Mouse (Mus musculus) heart, adult 2 months (tissue): ENCODE measurements around the gene Rpl37. TPM values are rescaled to one million over a fixed set of nuclear protein-coding genes. Genes with fewer than 3 reads are reported as not detected.

ENCODE experiments used
- DNase-seq, 2 experiments: peaks; one replicate each; pipeline ENCODE4 v3.0.0; 2021
- H3K27ac ChIP-seq: fragments of 200-600 bp; 2 replicates; pipeline ENCODE4 v1.8.1; 2022
- H3K27me3 ChIP-seq: fragments of 200-500 bp; 2 replicates; pipeline ENCODE4 v1.6.1; 2012; ENCODE audit warnings: mild to moderate bottlenecking, low read length, inconsistent platforms, mixed read lengths; ENCODE audit not compliant: control insufficient read depth, insufficient read depth
- H3K36me3 ChIP-seq: fragments of 200-500 bp; 2 replicates; pipeline ENCODE4 v1.6.1; 2012; ENCODE audit warnings: low read length, inconsistent platforms; ENCODE audit not compliant: control insufficient read depth, insufficient read depth
- H3K4me1 ChIP-seq: fragments of 200-500 bp; 2 replicates; pipeline ENCODE4 v1.6.1; 2011; ENCODE audit warnings: low read length; ENCODE audit not compliant: control insufficient read depth, insufficient read depth
- H3K4me3 ChIP-seq: fragments of 200-600 bp; 2 replicates; pipeline ENCODE4 v1.8.1; 2022
- H3K79me2 ChIP-seq: fragments of 200-500 bp; replicated peaks from 2 replicates; pipeline ENCODE4 v1.6.1; 2012; ENCODE audit warnings: mild to moderate bottlenecking, inconsistent platforms, low read length, moderate library complexity, mixed read lengths; ENCODE audit not compliant: control insufficient read depth, insufficient read depth
- H3K9ac ChIP-seq: fragments of 200-500 bp; 2 replicates; pipeline ENCODE4 v1.6.1; 2012; ENCODE audit warnings: low read depth, mild to moderate bottlenecking, control low read depth, inconsistent platforms, low read length, mixed read lengths
- CTCF ChIP-seq: fragments of 200-600 bp; IDR thresholded peaks from 2 replicates; pipeline ENCODE4 v1.8.1; 2022; ENCODE audit warnings: antibody characterized with exemption, mild to moderate bottlenecking, moderate library complexity
- EP300 ChIP-seq: fragments of 200-500 bp; IDR thresholded peaks from 2 replicates; pipeline ENCODE4 v1.6.1; 2011; ENCODE audit warnings: low read depth, low read length, control low read depth; ENCODE audit not compliant: insufficient read depth
- POLR2A ChIP-seq: fragments of 200-500 bp; IDR thresholded peaks from 2 replicates; pipeline ENCODE4 v1.6.1; 2011; ENCODE audit warnings: mild to moderate bottlenecking, low read depth, low read length, control low read depth; ENCODE audit not compliant: insufficient read depth
- WGBS: fragments of 180-500 bp; shearing (Covaris S2); methylation state at CpG from one replicate; pipeline ENCODE4 v1.1.7; 2018; 5-methylcytosine and 5-hydroxymethylcytosine counted together
- intact Hi-C: fragments of 180-260 bp; cut with DNase I; formaldehyde crosslinking; loops from one replicate; pipeline ENCODE4 v1.15.1; 2025
- polyA plus RNA-seq: library from polyadenylated mRNA; depleted of rRNA; stranded (reverse); fragments of >200 nt; gene quantifications from 2 replicates; pipeline ENCODE4 v1.2.3, GENCODE M21; 2012; rRNA removed
- total RNA-seq, 2 experiments: library from RNA; stranded (reverse); gene quantifications; 2 replicates each; pipeline ENCODE4 v1.2.3; 2021

Rpl37 gene
- total and polyA plus RNA-seq, 3 experiments, result 186 to 405 (median 228) TPM

DNA sequence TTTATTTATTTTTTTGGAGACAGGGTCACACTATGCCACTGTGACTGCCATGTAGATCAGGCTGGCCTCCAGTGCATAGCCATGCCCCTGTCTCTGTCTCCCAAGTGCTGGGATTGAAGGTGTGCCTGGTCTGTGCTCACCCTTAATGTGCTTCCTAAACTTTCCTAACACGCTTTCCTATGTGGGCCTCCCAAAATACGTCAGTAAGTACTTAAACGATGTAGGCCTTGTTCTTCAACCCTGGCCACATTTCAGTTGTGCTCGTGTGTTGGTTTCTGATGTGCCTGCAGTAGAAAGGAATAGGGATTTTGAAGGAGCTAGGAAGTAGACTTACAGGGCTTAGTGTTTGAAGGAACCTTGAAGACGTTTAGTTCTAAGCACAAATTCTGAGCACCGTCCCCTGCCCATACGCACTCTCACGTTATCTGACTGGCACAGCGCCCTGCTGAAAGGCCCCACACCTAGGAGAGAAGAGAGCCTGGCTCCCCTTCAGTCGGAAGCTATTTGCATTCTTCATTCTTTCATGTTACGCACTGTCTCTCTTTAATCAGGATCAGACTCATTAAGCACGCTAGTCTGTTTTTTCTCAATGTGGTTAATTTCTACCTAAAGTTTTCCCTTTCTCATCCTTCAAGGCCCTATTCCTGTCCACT lies 48.8 kb downstream of the Rpl37 start:
- Histone ChIP-seq H3K27me3 (no peaks in the 10 kb centered on the region), H3K27ac (no peak overlapping the region), H3K4me3 (no peak overlapping the region), H3K9ac (no peak overlapping the region), H3K79me2 (no peaks in the 10 kb centered on the region), H3K36me3 (no peaks in the 10 kb centered on the region), H3K4me1 (no peaks in the 10 kb centered on the region)
- whole genome bisulfite sequencing, result 77% methylated on average over 12 of the region's 12 CpGs
- intact Hi-C loops, result no loop called here
- TF ChIP-seq EP300 (no peak), CTCF (no peak), POLR2A (no peak)
- no peak for DNase-seq

Other genes starting within 250 kb of the Rpl37 start
- gene Mroh2b, start 217.9 kb upstream of the Rpl37 start, total RNA-seq, result not detected
- 0.14 and 0.26 TPM in 2 replicates for gene Mroh2b, start 217.9 kb upstream of the Rpl37 start, polyA plus RNA-seq
- gene C7, start 52.9 kb upstream of the Rpl37 start, total RNA-seq, result 1 to 10 TPM; 1.8 to 5.7 TPM
- gene C7, start 52.9 kb upstream of the Rpl37 start, polyA plus RNA-seq, result 1.6 and 4.1 TPM in 2 replicates
- 1 to 10 TPM; 6.5 to 8.3 TPM for gene Card6, start 8.1 kb upstream of the Rpl37 start, total RNA-seq
- gene Card6, start 8.1 kb upstream of the Rpl37 start, polyA plus RNA-seq, result 2.4 and 2.9 TPM in 2 replicates
- 10 to 100 TPM; 12.6 to 13.9 TPM for gene Prkaa1, start 27.2 kb downstream of the Rpl37 start, total RNA-seq
- gene Prkaa1, start 27.2 kb downstream of the Rpl37 start, polyA plus RNA-seq, result 4.6 and 8.9 TPM in 2 replicates
- gene Ttc33, start 68.9 kb downstream of the Rpl37 start, total RNA-seq, result 10 to 100 TPM; 37.5 to 45.2 TPM
- 10.4 and 18.7 TPM in 2 replicates for gene Ttc33, start 68.9 kb downstream of the Rpl37 start, polyA plus RNA-seq
- 1 to 10 TPM; 1.8 to 2.8 TPM for gene Ptger4, start 127.5 kb downstream of the Rpl37 start, total RNA-seq
- gene Ptger4, start 127.5 kb downstream of the Rpl37 start, polyA plus RNA-seq, result 2.9 and 4.4 TPM in 2 replicates